Mouse (Mus musculus) small intestine, adult 2 months (tissue): ENCODE measurements at regions not wholly inside any gene's neighbourhood (a gene's known extent, or its start where the extent isn't known, plus 50 kb on each side); places are given as distances from the start of the nearest gene placed in this dataset.

Experiments used
- H3K27ac ChIP-seq: fragments of 200-500 bp; 2 replicates; pipeline ENCODE4 v1.5.1; 2012; ENCODE audit warnings: low read depth, low read length, control low read depth, inconsistent platforms; ENCODE audit not compliant: insufficient read depth
- H3K27me3 ChIP-seq: fragments of 200-500 bp; 2 replicates; pipeline ENCODE4 v1.6.1; 2012; ENCODE audit warnings: mild to moderate bottlenecking, moderate library complexity, low read length, inconsistent platforms; ENCODE audit not compliant: control insufficient read depth, insufficient read depth
- H3K36me3 ChIP-seq: fragments of 200-500 bp; 2 replicates; pipeline ENCODE4 v1.6.1; 2012; ENCODE audit warnings: mild to moderate bottlenecking, low read length, control low read depth, inconsistent platforms; ENCODE audit not compliant: control insufficient read depth, insufficient read depth
- H3K4me1 ChIP-seq: fragments of 200-500 bp; 2 replicates; pipeline ENCODE4 v1.6.1; 2012; ENCODE audit warnings: low read length, inconsistent platforms, mixed read lengths; ENCODE audit not compliant: control insufficient read depth, insufficient read depth, insufficient read length
- H3K4me3 ChIP-seq: fragments of 200-500 bp; 2 replicates; pipeline ENCODE4 v1.5.1; 2012; ENCODE audit warnings: low read depth, mild to moderate bottlenecking, control low read depth, inconsistent platforms, low read length, moderate library complexity
- CTCF ChIP-seq: fragments of 200-500 bp; IDR thresholded peaks from 2 replicates; pipeline ENCODE4 v1.5.1; 2012; ENCODE audit warnings: low read depth, mild to moderate bottlenecking, control low read depth, inconsistent platforms, low read length, moderate library complexity, mixed read lengths; ENCODE audit not compliant: insufficient replicate concordance, insufficient read length; ENCODE audit errors: extremely low read depth
- POLR2A ChIP-seq: fragments of 200-500 bp; IDR thresholded peaks from 2 replicates; pipeline ENCODE4 v1.6.1; 2012; ENCODE audit warnings: low read depth, mild to moderate bottlenecking, control low read depth, inconsistent platforms, low read length, moderate library complexity
- WGBS: fragments of 180-500 bp; shearing (Covaris S2); methylation state at CpG from one replicate; pipeline ENCODE4 v1.1.7; 2018; 5-methylcytosine and 5-hydroxymethylcytosine counted together

DNA sequence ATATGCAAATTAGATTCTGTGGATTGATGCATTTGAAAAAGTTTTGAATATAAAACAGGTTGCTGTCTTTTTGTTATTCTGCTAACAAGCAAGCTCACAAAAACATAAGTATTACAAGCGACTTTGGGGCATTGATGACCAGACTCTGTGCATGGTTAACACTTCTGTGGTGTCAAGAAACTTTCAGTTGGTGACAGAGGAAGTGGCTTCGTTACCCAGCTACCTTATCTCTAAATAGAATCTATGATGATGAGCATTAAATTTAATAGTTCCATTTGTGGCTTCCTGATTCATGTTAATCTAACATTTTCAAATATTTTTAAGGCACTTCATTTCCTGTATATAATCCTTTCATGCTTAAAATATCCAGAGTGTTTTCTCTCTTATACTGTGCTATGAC lies 100.8 kb downstream of the Tm2d1 start:
- H3K4me1 ChIP-seq, result no peaks in the 10 kb centered on the region
- H3K27me3 ChIP-seq, result no peaks in the 10 kb centered on the region
- no peak overlapping the region for H3K4me3 ChIP-seq
- no peak overlapping the region for H3K27ac ChIP-seq
- TF ChIP-seq POLR2A (no peak), CTCF (no peak)
- WGBS, result 52% methylated on average over 2 of the region's 2 CpGs
- no peaks in the 10 kb centered on the region for H3K36me3 ChIP-seq

DNA sequence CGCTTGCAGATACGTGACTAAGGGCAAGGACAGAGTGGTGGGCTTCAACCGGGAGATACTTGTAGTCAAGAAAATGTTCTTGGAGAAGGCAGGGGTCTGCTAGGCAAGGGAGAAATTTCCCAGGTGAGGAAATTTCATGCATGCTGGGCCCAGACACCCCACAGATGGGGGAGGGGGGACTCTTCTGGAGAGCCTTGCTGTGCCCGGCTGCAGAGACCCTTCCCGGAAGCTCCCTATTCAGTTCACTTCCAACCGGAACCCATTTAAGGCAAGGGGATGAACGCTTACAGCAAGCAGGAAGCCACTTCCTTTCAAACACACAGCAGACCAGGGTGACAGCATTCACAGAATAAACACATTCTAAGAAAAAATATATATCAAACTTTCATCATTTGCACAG lies 124.8 kb downstream of the Tm2d1 start:
- H3K27me3 ChIP-seq, result no peaks in the 10 kb centered on the region
- no peak overlapping the region for H3K27ac ChIP-seq
- no peak overlapping the region for H3K4me3 ChIP-seq
- no peak for TF ChIP-seq POLR2A
- no peak for TF ChIP-seq CTCF
- H3K36me3 ChIP-seq, result no peaks in the 10 kb centered on the region
- no peaks in the 10 kb centered on the region for H3K4me1 ChIP-seq
- 82% methylated on average over 7 of the region's 7 CpGs for WGBS

DNA sequence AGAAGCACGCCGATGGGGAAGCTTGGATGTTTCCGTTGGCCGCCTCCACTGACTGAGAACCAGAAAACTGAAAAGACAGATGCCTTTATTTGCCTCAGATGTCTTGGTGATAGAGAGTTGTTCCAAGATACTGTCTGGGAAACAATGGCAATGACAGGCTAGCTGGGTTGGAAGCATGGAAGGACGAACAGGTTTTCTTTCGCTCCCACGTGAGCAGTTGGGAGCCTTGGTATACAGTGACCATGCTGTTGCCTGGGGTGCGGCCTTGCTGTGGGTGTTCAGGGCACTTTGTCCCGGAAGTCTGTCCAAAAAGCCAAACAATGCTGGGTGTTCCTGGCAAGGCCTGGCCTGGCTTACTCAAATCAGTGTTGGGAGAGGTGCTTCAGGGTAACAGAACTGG lies 125.4 kb downstream of the Tm2d1 start:
- Histone ChIP-seq H3K4me3 (no peak overlapping the region), H3K4me1 (no peaks in the 10 kb centered on the region), H3K27me3 (no peaks in the 10 kb centered on the region), H3K36me3 (no peaks in the 10 kb centered on the region), H3K27ac (no peak overlapping the region)
- no peak for TF ChIP-seq POLR2A
- no peak for TF ChIP-seq CTCF
- 88% methylated on average over 9 of the region's 9 CpGs for WGBS

DNA sequence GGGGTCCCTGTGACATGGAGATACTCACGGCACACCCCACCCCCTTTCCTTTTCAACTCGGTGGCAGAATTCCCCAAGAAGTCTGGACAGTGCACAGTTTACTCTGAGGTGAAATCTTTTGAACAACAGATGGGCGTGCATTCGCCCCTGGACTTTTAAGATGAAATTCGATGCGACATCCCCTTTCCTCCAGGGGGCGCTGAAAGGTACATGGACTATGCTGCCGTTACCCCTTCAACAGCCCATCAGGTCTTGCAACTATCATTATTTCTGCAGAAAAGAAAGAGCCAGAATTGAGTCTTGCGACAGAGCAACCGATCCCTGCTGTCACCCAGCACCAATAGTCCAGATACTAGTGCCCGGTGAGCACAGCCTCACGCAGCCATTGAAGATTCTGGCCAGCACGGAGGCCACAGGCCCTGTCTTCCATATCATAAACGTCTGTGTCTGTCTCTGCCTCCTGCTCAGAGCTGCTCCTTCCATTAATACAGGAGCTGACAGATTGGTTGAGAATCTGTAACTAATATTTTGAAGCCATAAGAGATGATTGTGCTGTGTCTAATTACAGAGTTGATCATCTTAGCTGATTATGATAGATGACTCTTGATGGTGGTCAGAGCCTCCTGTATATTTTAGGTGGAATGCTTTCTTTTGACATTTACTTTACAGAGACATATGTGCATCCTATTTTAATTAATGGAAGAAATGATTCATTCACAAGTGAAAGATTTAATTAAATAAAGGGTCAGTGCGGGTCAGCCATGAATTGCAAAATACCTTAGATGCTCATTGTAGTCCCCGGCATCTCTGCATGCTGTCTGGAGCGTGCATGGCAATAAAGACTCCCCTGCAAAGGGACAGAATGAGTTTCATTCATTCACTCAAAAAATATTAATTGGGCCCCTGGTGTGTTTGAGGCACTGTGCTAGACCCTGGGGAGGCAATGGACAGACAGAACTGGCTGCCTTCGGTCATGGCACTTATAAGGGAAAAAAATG lies 128.0 kb downstream of the Tm2d1 start:
- TF ChIP-seq CTCF, result peak; percentile 26; the same call in 1 of the 2 replicates
- no peak for TF ChIP-seq POLR2A
- no peaks in the 10 kb centered on the region for H3K27me3 ChIP-seq
- no peak overlapping the region for H3K27ac ChIP-seq
- H3K4me1 ChIP-seq, result no peaks in the 10 kb centered on the region
- 74% methylated on average over 18 of the region's 18 CpGs for WGBS
- no peak overlapping the region for H3K4me3 ChIP-seq
- H3K36me3 ChIP-seq, result no peaks in the 10 kb centered on the region

DNA sequence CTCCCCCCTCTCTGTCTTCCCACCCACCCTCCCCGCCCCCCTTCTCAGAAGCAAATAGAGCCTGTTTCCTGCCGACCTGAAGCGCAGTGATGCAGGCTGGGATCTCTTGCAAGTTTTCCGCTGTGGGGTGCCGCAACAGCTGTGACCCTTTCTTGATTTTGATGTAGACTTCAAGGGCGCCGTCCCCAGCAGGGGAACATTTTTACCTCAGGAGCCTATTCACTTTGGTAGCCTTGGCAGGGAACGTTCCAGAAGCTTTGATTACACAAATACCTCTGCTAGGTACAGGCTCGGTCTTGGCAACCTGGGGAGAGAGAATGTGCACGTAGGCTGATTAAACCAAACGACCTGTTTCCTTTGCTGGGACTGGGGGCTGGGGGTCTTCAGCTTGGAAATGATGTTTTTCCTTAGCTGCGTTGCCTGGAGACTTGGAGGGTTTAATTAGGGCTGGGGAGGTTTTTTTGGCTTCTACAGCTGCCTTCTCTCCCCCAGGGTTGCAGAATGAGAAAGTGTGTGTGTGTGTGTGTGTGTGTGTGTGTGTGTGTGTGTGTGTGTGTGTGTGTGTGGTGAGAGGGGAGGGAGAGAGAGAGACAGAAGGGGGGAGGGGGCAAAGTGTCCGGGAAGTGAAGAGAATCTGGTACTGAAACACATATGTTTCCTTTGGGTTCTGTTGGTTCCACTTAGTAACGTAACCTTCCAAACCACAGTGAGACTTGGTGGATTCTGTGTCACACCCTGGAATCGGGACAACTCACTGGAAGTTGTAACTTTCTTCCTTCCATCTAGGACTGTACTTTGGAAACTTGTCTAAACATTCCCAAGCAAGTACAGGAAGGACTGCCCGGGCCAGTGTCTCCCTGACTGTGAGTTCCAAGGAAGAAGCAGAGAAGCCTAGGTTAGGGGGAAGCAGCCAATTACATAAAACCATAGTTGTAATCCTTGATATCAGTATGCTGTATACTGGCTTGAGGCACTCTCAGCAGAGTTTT lies 138.9 kb downstream of the Tm2d1 start:
- H3K27ac ChIP-seq, result no peak overlapping the region
- no peaks in the 10 kb centered on the region for H3K4me1 ChIP-seq
- WGBS, result 23% methylated on average over 15 of the region's 16 CpGs
- H3K36me3 ChIP-seq, result no peaks in the 10 kb centered on the region
- no peak overlapping the region for H3K4me3 ChIP-seq
- no peaks in the 10 kb centered on the region for H3K27me3 ChIP-seq
- TF ChIP-seq CTCF (no peak), POLR2A (no peak)

DNA sequence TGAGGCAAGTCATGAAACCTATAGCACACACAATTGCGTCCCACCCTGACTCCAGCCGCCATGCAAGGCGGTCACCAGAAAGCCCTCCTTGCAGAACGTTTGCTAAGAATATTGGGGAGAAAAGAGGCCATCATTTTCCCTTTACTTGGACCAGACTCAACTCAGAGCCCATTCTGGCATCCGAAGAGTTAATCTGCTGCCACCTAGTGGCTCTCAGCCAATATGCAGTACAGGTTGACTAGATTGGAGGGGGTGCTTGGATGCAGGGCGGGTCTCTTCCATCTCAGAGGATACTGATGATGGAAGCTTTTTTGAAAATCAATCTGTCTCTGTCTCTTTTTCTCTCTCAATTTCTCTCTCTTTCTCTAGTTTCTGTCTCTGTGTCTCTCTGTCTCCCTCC lies 139.6 kb downstream of the Tm2d1 start:
- no peaks in the 10 kb centered on the region for H3K4me1 ChIP-seq
- no peaks in the 10 kb centered on the region for H3K27me3 ChIP-seq
- no peak overlapping the region for H3K4me3 ChIP-seq
- no peak for TF ChIP-seq POLR2A
- peak; percentile 52; the same call in 1 of the 2 replicates for TF ChIP-seq CTCF
- H3K27ac ChIP-seq, result no peak overlapping the region
- WGBS, result 13% methylated on average over 6 of the region's 6 CpGs
- no peaks in the 10 kb centered on the region for H3K36me3 ChIP-seq
